Mouse (Mus musculus) midbrain, embryonic 11.5 days (tissue): ENCODE results near the gene Olfm2. TPM values are rescaled to one million over a fixed set of nuclear protein-coding genes. Genes with fewer than 3 reads are reported as not detected.

Experiments
- ATAC-seq: fragments of 200-750 bp; cut with Nextera tagmentation; 2 replicates; pipeline ENCODE4 v1.8.0; 2017; ENCODE audit warnings: moderate TSS enrichment, moderate library complexity; ENCODE audit not compliant: low FRiP score
- DNase-seq: peaks from one replicate; pipeline ENCODE4 v3.0.0; 2015; ENCODE audit warnings: low spot score; ENCODE audit errors: missing footprints
- H3K27ac ChIP-seq: fragments of 300-500 bp; sonication (generic); 2 replicates; pipeline ENCODE4 v1.5.1; 2014; ENCODE audit warnings: low read depth, low read length
- H3K27me3 ChIP-seq: fragments of 300-500 bp; sonication (generic); 2 replicates; pipeline ENCODE4 v1.6.1; 2014; ENCODE audit warnings: mild to moderate bottlenecking, low read length, moderate library complexity, mixed read lengths; ENCODE audit not compliant: control insufficient read depth, insufficient read depth
- H3K36me3 ChIP-seq: fragments of 300-500 bp; sonication (generic); 2 replicates; pipeline ENCODE4 v1.6.1; 2014; ENCODE audit warnings: mild to moderate bottlenecking, low read length, moderate library complexity, mixed read lengths; ENCODE audit not compliant: control insufficient read depth, insufficient read depth
- H3K4me1 ChIP-seq: fragments of 300-500 bp; sonication (generic); 2 replicates; pipeline ENCODE4 v1.6.1; 2014; ENCODE audit warnings: low read length; ENCODE audit not compliant: control insufficient read depth, insufficient read depth
- H3K4me2 ChIP-seq: fragments of 300-500 bp; sonication (generic); 2 replicates; pipeline ENCODE4 v1.6.1; 2014; ENCODE audit warnings: mild to moderate bottlenecking, moderate library complexity
- H3K4me3 ChIP-seq: fragments of 300-500 bp; sonication (generic); 2 replicates; pipeline ENCODE4 v1.5.1; 2014; ENCODE audit warnings: low read depth, low read length
- H3K9ac ChIP-seq: fragments of 300-500 bp; sonication (generic); 2 replicates; pipeline ENCODE4 v1.6.1; 2014; ENCODE audit warnings: low read length
- H3K9me3 ChIP-seq: fragments of 300-500 bp; sonication (generic); 2 replicates; pipeline ENCODE4 v1.6.1; 2016; ENCODE audit warnings: low read length; ENCODE audit not compliant: control insufficient read depth
- WGBS: fragments of 180-500 bp; shearing (Covaris S2); extraction: QIAGEN DNeasy Blood & Tissue Kit; methylation state at CpG from one replicate; pipeline ENCODE4 v1.1.7; 2014; 5-methylcytosine and 5-hydroxymethylcytosine counted together
- polyA plus RNA-seq: library from polyadenylated mRNA; unstranded; fragments of >200 nt; fragmentation: Nextera tagmentation; extraction: Ambion mirVana; gene quantifications from 2 replicates; pipeline ENCODE4 v1.2.1, GENCODE M21; 2014

Olfm2 gene
- 33.6 and 35.3 TPM in 2 replicates for polyA plus RNA-seq

- no peak within 1 kb of the TSS for H3K27ac ChIP-seq
- peak within 1 kb of the TSS; percentile 44 for H3K4me3 ChIP-seq
- DNase-seq (no peak), ATAC-seq (peak; percentile 79)
- peak within 1 kb of the TSS; percentile 75 for H3K9ac ChIP-seq
- peaks cover 23% of the 10 kb centered on the region for H3K27me3 ChIP-seq
- H3K4me1 ChIP-seq = peaks cover 23% of the 10 kb centered on the region
- no peaks in the 10 kb centered on the region for H3K9me3 ChIP-seq
- no peaks in the 10 kb centered on the region for H3K36me3 ChIP-seq
- peak within 1 kb of the TSS; percentile 92 for H3K4me2 ChIP-seq
- WGBS = under 1% methylated on average over 25 of the region's 50 CpGs
Measured at GRCm38 (mm10) chr9:20746017-20746660, at the start of gene Olfm2. Gene Olfm2, minus strand, starts transcription at chr9:20746349.

GRCm38 (mm10) chr9:20794108-20794806, 48.1 kb upstream of the Olfm2 start:
- Histone ChIP-seq H3K27ac (no peak overlapping the region), H3K36me3 (no peaks in the 10 kb centered on the region), H3K4me2 (no peak overlapping the region), H3K9ac (no peak overlapping the region), H3K4me3 (no peak overlapping the region), H3K27me3 (no peaks in the 10 kb centered on the region), H3K9me3 (no peaks in the 10 kb centered on the region), H3K4me1 (no peaks in the 10 kb centered on the region; the same call in 1 of the 2 replicates)
- WGBS = 55% methylated on average over 7 of the region's 7 CpGs
- DNase-seq (peak; percentile 81), ATAC-seq (no peak)

GRCm38 (mm10) chr9:20790345-20790744, 44.2 kb upstream of the Olfm2 start:
- DNase-seq (peak; percentile 69), ATAC-seq (0 out of 2 replicates have a peak, but pooled peaks have one; percentile 55)
- Histone ChIP-seq H3K4me2 (no peak overlapping the region), H3K9me3 (0 out of 2 replicates have a peak, but pooled peaks cover 3% of the 10 kb centered on the region), H3K27me3 (no peaks in the 10 kb centered on the region), H3K36me3 (no peaks in the 10 kb centered on the region), H3K4me1 (no peaks in the 10 kb centered on the region; the same call in 1 of the 2 replicates), H3K27ac (no peak overlapping the region), H3K9ac (no peak overlapping the region), H3K4me3 (no peak overlapping the region)
- WGBS = 61% methylated on average over 3 of the region's 3 CpGs

- Histone ChIP-seq H3K4me1 (no peaks in the 10 kb centered on the region; the same call in 1 of the 2 replicates), H3K27ac (no peak overlapping the region), H3K36me3 (no peaks in the 10 kb centered on the region), H3K27me3 (no peaks in the 10 kb centered on the region), H3K9ac (no peak overlapping the region), H3K4me3 (no peak overlapping the region), H3K9me3 (0 out of 2 replicates have a peak, but pooled peaks cover 3% of the 10 kb centered on the region), H3K4me2 (no peak overlapping the region)
- 89% methylated on average over 3 of the region's 4 CpGs for WGBS
- ATAC-seq (no peak), DNase-seq (no peak)
Measured at GRCm38 (mm10) chr9:20789651-20790050, 43.5 kb upstream of the Olfm2 start.

GRCm38 (mm10) chr9:20787992-20788391, 41.8 kb upstream of the Olfm2 start:
- H3K27me3 ChIP-seq = no peaks in the 10 kb centered on the region
- no peak overlapping the region for H3K27ac ChIP-seq
- no peaks in the 10 kb centered on the region for H3K36me3 ChIP-seq
- no peak overlapping the region for H3K9ac ChIP-seq
- no peak overlapping the region for H3K4me2 ChIP-seq
- H3K4me1 ChIP-seq = no peaks in the 10 kb centered on the region; the same call in 1 of the 2 replicates
- WGBS = 78% methylated on average over 8 of the region's 8 CpGs
- DNase-seq (peak; percentile 73), ATAC-seq (no peak)
- no peak overlapping the region for H3K4me3 ChIP-seq
- H3K9me3 ChIP-seq = 0 out of 2 replicates have a peak, but pooled peaks cover 3% of the 10 kb centered on the region

GRCm38 (mm10) chr9:20785055-20785454, 38.9 kb upstream of the Olfm2 start:
- ATAC-seq = no peak
- no peaks in the 10 kb centered on the region for H3K36me3 ChIP-seq
- no peaks in the 10 kb centered on the region for H3K4me1 ChIP-seq
- H3K27me3 ChIP-seq = no peaks in the 10 kb centered on the region
- H3K27ac ChIP-seq = no peak overlapping the region
- H3K9me3 ChIP-seq = 0 out of 2 replicates have a peak, but pooled peaks cover 3% of the 10 kb centered on the region
- 76% methylated on average over 6 of the region's 6 CpGs for WGBS
- no peak overlapping the region for H3K4me3 ChIP-seq
- H3K4me2 ChIP-seq = no peak overlapping the region
- DNase-seq = peak; percentile 53
- H3K9ac ChIP-seq = no peak overlapping the region

GRCm38 (mm10) chr9:20781286-20781685, 35.1 kb upstream of the Olfm2 start:
- no peak overlapping the region for H3K9ac ChIP-seq
- ATAC-seq = no peak
- no peak overlapping the region for H3K27ac ChIP-seq
- WGBS = 82% methylated on average over 3 of the region's 3 CpGs
- H3K4me2 ChIP-seq = no peak overlapping the region
- no peaks in the 10 kb centered on the region for H3K36me3 ChIP-seq
- H3K9me3 ChIP-seq = no peaks in the 10 kb centered on the region
- no peak overlapping the region for H3K4me3 ChIP-seq
- H3K27me3 ChIP-seq = no peaks in the 10 kb centered on the region
- no peak for DNase-seq
- no peaks in the 10 kb centered on the region for H3K4me1 ChIP-seq

GRCm38 (mm10) chr9:20765274-20765673, 19.1 kb upstream of the Olfm2 start:
- DNase-seq = no peak
- WGBS = 88% methylated on average over 2 of the region's 2 CpGs

GRCm38 (mm10) chr9:20763099-20763498, 16.9 kb upstream of the Olfm2 start:
- Histone ChIP-seq H3K27me3 (no peaks in the 10 kb centered on the region), H3K36me3 (no peaks in the 10 kb centered on the region), H3K9me3 (no peaks in the 10 kb centered on the region), H3K4me3 (no peak overlapping the region), H3K4me1 (no peaks in the 10 kb centered on the region), H3K4me2 (no peak overlapping the region), H3K27ac (no peak overlapping the region), H3K9ac (no peak overlapping the region)
- 68% methylated on average over 1 of the region's 1 CpGs for WGBS
- ATAC-seq (no peak), DNase-seq (no peak)

More at GRCm38 (mm10) chr9:20765274-20765673, 19.1 kb upstream of the Olfm2 start:
- Histone ChIP-seq H3K36me3 (no peaks in the 10 kb centered on the region), H3K27me3 (no peaks in the 10 kb centered on the region), H3K4me3 (no peak overlapping the region), H3K4me2 (no peak overlapping the region), H3K9ac (no peak overlapping the region), H3K27ac (no peak overlapping the region), H3K9me3 (no peaks in the 10 kb centered on the region), H3K4me1 (no peaks in the 10 kb centered on the region)
- ATAC-seq = no peak
